Mouse (Mus musculus) megakaryocyte, embryonic 14.5 days (primary cell): Measurements from ENCODE around the gene Vasn.

ENCODE experiments used
- FLI1 ChIP-seq: IDR thresholded peaks from 2 replicates; pipeline ENCODE4 v1.6.1; 2012; ENCODE audit warnings: low read length, inconsistent platforms, mixed read lengths
- GATA1 ChIP-seq: IDR thresholded peaks from 3 replicates; pipeline ENCODE4 v1.6.1; 2012; ENCODE audit warnings: mixed read lengths, low read length, inconsistent platforms, borderline replicate concordance

GRCm38 (mm10) chr16:4663806-4664205 lies 24.1 kb downstream of the Vasn start:
- TF ChIP-seq GATA1 (no peak), FLI1 (no peak)
